25 mouse cellular contexts compared by ENCODE assay signal in the genomic region with DNA sequence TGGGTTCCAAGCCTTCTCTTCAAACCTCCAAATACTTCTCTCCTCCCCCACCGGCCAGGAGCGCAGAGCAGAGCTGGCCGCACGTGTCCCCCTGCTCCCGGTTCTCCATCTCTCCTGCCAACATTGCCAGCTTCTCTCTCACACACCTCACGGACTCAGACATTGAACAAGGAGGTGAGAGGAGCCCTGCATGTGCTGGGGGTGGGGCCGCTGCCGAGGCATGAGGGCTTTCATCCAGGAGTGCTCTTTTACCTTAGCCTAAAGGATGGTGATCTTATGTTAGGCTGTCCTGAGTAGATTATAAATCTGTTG. TPM values are rescaled to one million over a fixed set of nuclear protein-coding genes. Genes with fewer than 3 reads are reported as not detected.
DNase-seq lines count a peak whose midpoint lies in the region; ATAC-seq and TF ChIP-seq lines count a peak whose summit lies in the region.
"Had no signal": no experiment of that assay in that cellular context is flagged by ENCODE, and none has a peak within 500 bp of the region (broad histone marks: within the 10 kb centered on the region; RNA-seq: fewer than 3 reads in every experiment).

No protein-coding gene starts in this region.

- DNase-seq in heart, adult 8-10 months (ENCODE audit: low spot score): no peak
- no peak for DNase-seq in liver, postnatal 0 days
- no peak for DNase-seq in ES-E14 (ENCODE audit: low read depth, low spot score)
- DNase-seq in liver, embryonic 13.5 days: no peak
- DNase-seq in urinary bladder, adult 2 months (ENCODE audit: low spot score): no peak
- no peak for DNase-seq in left cerebral cortex, adult 18-20 months (ENCODE audit: low spot score in 2 of 2)
- DNase-seq: adrenal gland, postnatal 10 days; kidney, adult 9 months; kidney, postnatal 25 days; left cerebral cortex, postnatal 4 days; lung, postnatal 4 days; right cerebral cortex, postnatal 25 days; thymus, postnatal 14 days had no signal

- ATAC-seq in heart, embryonic 12.5 days (ENCODE audit: insufficient number of reproducible peaks, low FRiP score): no peak
- ATAC-seq in liver, embryonic 12.5 days: no peak
- no peak for ATAC-seq in liver, postnatal 0 days
- no peak for ATAC-seq in liver, embryonic 13.5 days (ENCODE audit: low read depth)
- ATAC-seq: activated CD4-positive, CD25-positive, alpha-beta regulatory T cell, adult 4 months; forebrain, embryonic 13.5 days had no signal

- in situ Hi-C loops in ES-E14 (cut with MboI; ENCODE audit: low sequenced_read_pairs in 2 of 2, unreplicated experiment in 2 of 2): no loop called here

- H3K4me1 ChIP-seq in heart, embryonic 12.5 days (replicated peaks): peaks cover 20% of the 10 kb centered on the region
- H3K4me1 ChIP-seq in liver, embryonic 12.5 days: peaks cover 17% of the 10 kb centered on the region
- no peaks in the 10 kb centered on the region for H3K4me1 ChIP-seq in liver, postnatal 0 days (ENCODE audit: insufficient read depth)
- H3K4me1 ChIP-seq in ES-E14 (ENCODE audit: control insufficient read depth in 2 of 2, insufficient read depth in 2 of 2, low read length in 2 of 2, poor library complexity in 1 of 2): peaks cover 2 to 30% of the 10 kb centered on the region in 2 experiments
- peaks cover 23% of the 10 kb centered on the region for H3K4me1 ChIP-seq in liver, embryonic 13.5 days (replicated peaks)
- H3K4me1 ChIP-seq: embryonic facial prominence, embryonic 12.5 days; forebrain, embryonic 13.5 days had no signal

- H3K4me2 ChIP-seq in heart, embryonic 12.5 days: peak overlapping the region; percentile 22
- peak overlapping the region; percentile 3; the same call in 1 of the 2 replicates for H3K4me2 ChIP-seq in liver, embryonic 12.5 days
- no peak overlapping the region for H3K4me2 ChIP-seq in liver, postnatal 0 days (ENCODE audit: low read depth, low read length)
- 0 out of 2 replicates have a peak overlapping the region, but pooled peaks have one; percentile 2 for H3K4me2 ChIP-seq in liver, embryonic 13.5 days
- H3K4me2 ChIP-seq: embryonic facial prominence, embryonic 12.5 days; forebrain, embryonic 13.5 days had no signal

- TF ChIP-seq CTCF in liver, postnatal 0 days (IDR thresholded peaks at IDR 0.05; ENCODE audit: low read depth): no peak

- no peak for TF ChIP-seq EP300 in liver, postnatal 0 days (IDR thresholded peaks at IDR 0.05; ENCODE audit: low read depth)

- WGBS in heart, embryonic 12.5 days: 15% methylated on average over 8 of the region's 8 CpGs
- 64% methylated on average over 8 of the region's 8 CpGs for WGBS in liver, embryonic 12.5 days (ENCODE audit: insufficient replicate concordance)
- 75% methylated on average over 8 of the region's 8 CpGs for WGBS in liver, postnatal 0 days (ENCODE audit: insufficient replicate concordance)
- 65% methylated on average over 8 of the region's 8 CpGs for WGBS in liver, embryonic 13.5 days (ENCODE audit: insufficient replicate concordance)

- no peak overlapping the region for H3K4me3 ChIP-seq in heart, embryonic 12.5 days
- H3K4me3 ChIP-seq in liver, embryonic 12.5 days: no peak overlapping the region
- H3K4me3 ChIP-seq in liver, postnatal 0 days (ENCODE audit: low read depth, low read length): no peak overlapping the region
- peak overlapping the region in 1 of 2 experiments; percentile 51; a peak in 2 of 4 replicates for H3K4me3 ChIP-seq in ES-E14 (ENCODE audit: insufficient read depth in 1 of 2, low read depth in 1 of 2, low read length in 2 of 2, poor library complexity in 1 of 2, severe bottlenecking in 1 of 2)
- H3K4me3 ChIP-seq in liver, embryonic 13.5 days (replicated peaks): no peak overlapping the region
- H3K4me3 ChIP-seq: embryonic facial prominence, embryonic 12.5 days; erythroblast, embryonic 14.5 days; forebrain, embryonic 13.5 days; hindbrain, embryonic 10.5 days; midbrain, embryonic 10.5 days had no signal

- H3K9me3 ChIP-seq in heart, embryonic 12.5 days (replicated peaks): no peaks in the 10 kb centered on the region
- no peaks in the 10 kb centered on the region for H3K9me3 ChIP-seq in liver, embryonic 12.5 days (replicated peaks)
- no peaks in the 10 kb centered on the region for H3K9me3 ChIP-seq in liver, postnatal 0 days (ENCODE audit: low read length)
- H3K9me3 ChIP-seq in ES-E14 (ENCODE audit: control insufficient read depth, insufficient read depth, low read depth, low read length): no peaks in the 10 kb centered on the region
- H3K9me3 ChIP-seq in liver, embryonic 13.5 days (replicated peaks): no peaks in the 10 kb centered on the region
- H3K9me3 ChIP-seq: embryonic facial prominence, embryonic 12.5 days; forebrain, embryonic 13.5 days; hindbrain, embryonic 10.5 days; midbrain, embryonic 10.5 days had no signal

- H3K9ac ChIP-seq in heart, embryonic 12.5 days: no peak overlapping the region
- no peak overlapping the region for H3K9ac ChIP-seq in liver, embryonic 12.5 days
- no peak overlapping the region for H3K9ac ChIP-seq in liver, postnatal 0 days (replicated peaks)
- peak overlapping the region; percentile 69; the same call in 1 of the 2 replicates for H3K9ac ChIP-seq in ES-E14 (ENCODE audit: insufficient read depth, low read depth, low read length, poor library complexity, severe bottlenecking)
- no peak overlapping the region for H3K9ac ChIP-seq in liver, embryonic 13.5 days
- H3K9ac ChIP-seq: embryonic facial prominence, embryonic 12.5 days; forebrain, embryonic 13.5 days; liver, embryonic 14.5 days had no signal

- H3K36me3 ChIP-seq in heart, embryonic 12.5 days: peaks cover 36% of the 10 kb centered on the region
- peaks cover 53% of the 10 kb centered on the region for H3K36me3 ChIP-seq in liver, embryonic 12.5 days
- peaks cover 17% of the 10 kb centered on the region for H3K36me3 ChIP-seq in liver, postnatal 0 days (replicated peaks; ENCODE audit: insufficient read depth, low read length)
- peaks cover 32% of the 10 kb centered on the region for H3K36me3 ChIP-seq in ES-E14 (ENCODE audit: control insufficient read depth, insufficient read depth, low read length, poor library complexity, severe bottlenecking)
- peaks cover 40% of the 10 kb centered on the region for H3K36me3 ChIP-seq in liver, embryonic 13.5 days

- no peak overlapping the region for H3K27ac ChIP-seq in heart, embryonic 12.5 days (ENCODE audit: poor library complexity, severe bottlenecking)
- no peak overlapping the region for H3K27ac ChIP-seq in liver, embryonic 12.5 days
- no peak overlapping the region for H3K27ac ChIP-seq in liver, postnatal 0 days (ENCODE audit: low read depth)
- peak overlapping the region; percentile 69 for H3K27ac ChIP-seq in ES-E14 (ENCODE audit: insufficient read depth, low read depth, low read length, poor library complexity, severe bottlenecking)
- no peak overlapping the region for H3K27ac ChIP-seq in liver, embryonic 13.5 days
- H3K27ac ChIP-seq: embryonic facial prominence, embryonic 12.5 days; forebrain, embryonic 13.5 days; hindbrain, embryonic 10.5 days; liver, embryonic 14.5 days; midbrain, embryonic 10.5 days had no signal

- no peaks in the 10 kb centered on the region for H3K27me3 ChIP-seq in heart, embryonic 12.5 days (replicated peaks)
- H3K27me3 ChIP-seq in liver, embryonic 12.5 days (replicated peaks): no peaks in the 10 kb centered on the region
- H3K27me3 ChIP-seq in liver, postnatal 0 days (ENCODE audit: insufficient read depth, low read length): no peaks in the 10 kb centered on the region
- no peaks in the 10 kb centered on the region for H3K27me3 ChIP-seq in liver, embryonic 13.5 days
- H3K27me3 ChIP-seq: CH12.LX; embryonic facial prominence, embryonic 12.5 days; forebrain, embryonic 13.5 days; Patski had no signal

TF ChIP-seq in ES-E14, 5 proteins besides CTCF, POLR2A, EP300 and RAD21:
- TF ChIP-seq CHD2 (IDR thresholded peaks at IDR 0.05; ENCODE audit: low read depth, low read length) (no peak), HCFC1 (IDR thresholded peaks at IDR 0.05; ENCODE audit: borderline replicate concordance, insufficient read depth, low read length) (no peak), ZNF384 (IDR thresholded peaks at IDR 0.05; ENCODE audit: low read depth, low read length) (no peak), ZC3H11A (IDR thresholded peaks at IDR 0.05; ENCODE audit: borderline replicate concordance, low read depth, low read length) (no peak), MAFK (IDR thresholded peaks at IDR 0.05; ENCODE audit: insufficient read depth, low read depth, low read length) (no peak)

RNA-seq across cellular contexts. Expression of gene Bhlha15, which starts 6.9 kb away (rescaled TPM):
- polyA plus RNA-seq in heart, embryonic 12.5 days (2016; fragmentation: Nextera tagmentation; extraction: Ambion mirVana): 0.26 and 0.46 TPM in 2 replicates
- total RNA-seq in heart, adult 8-10 months (2022): under 1 TPM in 1 of 4 experiments, not detected in 3; 0.13 TPM
- polyA plus RNA-seq in liver, embryonic 12.5 days (2016; fragmentation: Nextera tagmentation; extraction: Ambion mirVana): 0.86 and 0.94 TPM in 2 replicates
- polyA plus RNA-seq in liver, postnatal 0 days (2015; fragmentation: Nextera tagmentation; extraction: Ambion mirVana): 0.16 and 0.19 TPM in 2 replicates
- 1.1 TPM in 2 replicates for total RNA-seq in ES-E14 (2012; rRNA removed)
- 0.41 and 0.65 TPM in 2 replicates for polyA plus RNA-seq in liver, embryonic 13.5 days (2015; fragmentation: Nextera tagmentation; extraction: Ambion mirVana)
- polyA plus RNA-seq in urinary bladder, adult 2 months (2012; rRNA removed): 0.50 TPM in 2 replicates
- under 1 TPM; 0.16 to 0.30 TPM for total RNA-seq in left cerebral cortex, adult 18-20 months (2021)
- total RNA-seq: gastrocnemius, postnatal 14 days had no signal
- polyA plus RNA-seq: erythroblast, embryonic 14.5 days had no signal

RNA-seq across cellular contexts. Expression of gene Tecpr1, which starts 40.2 kb away (rescaled TPM):
- 19.1 and 19.3 TPM in 2 replicates for polyA plus RNA-seq in heart, embryonic 12.5 days (2016; fragmentation: Nextera tagmentation; extraction: Ambion mirVana)
- 10 to 100 TPM; 25.2 to 33.4 (median 28.5) TPM for total RNA-seq in heart, adult 8-10 months (2022)
- 4.8 TPM in 2 replicates for polyA plus RNA-seq in liver, embryonic 12.5 days (2016; fragmentation: Nextera tagmentation; extraction: Ambion mirVana)
- 2.1 and 2.5 TPM in 2 replicates for polyA plus RNA-seq in liver, postnatal 0 days (2015; fragmentation: Nextera tagmentation; extraction: Ambion mirVana)
- 18.3 and 22.1 TPM in 2 replicates for total RNA-seq in ES-E14 (2012; rRNA removed)
- 2.8 and 3.2 TPM in 2 replicates for polyA plus RNA-seq in liver, embryonic 13.5 days (2015; fragmentation: Nextera tagmentation; extraction: Ambion mirVana)
- 35.0 and 35.3 TPM in 2 replicates for polyA plus RNA-seq in urinary bladder, adult 2 months (2012; rRNA removed)
- total RNA-seq in left cerebral cortex, adult 18-20 months (2021): 10 to 100 TPM; 91.9 to 92.5 TPM
